Mouse (Mus musculus) spleen, adult 2 months (tissue): ENCODE results near the gene Flywch2.

ENCODE experiments used
- CTCF ChIP-seq: fragments of 200-500 bp; IDR thresholded peaks from 2 replicates; pipeline ENCODE4 v1.5.1; 2011; ENCODE audit warnings: mild to moderate bottlenecking, inconsistent platforms; ENCODE audit not compliant: insufficient read depth, insufficient read length, insufficient replicate concordance; ENCODE audit errors: extremely low read depth
- POLR2A ChIP-seq: fragments of 200-500 bp; IDR thresholded peaks from 2 replicates; pipeline ENCODE4 v1.6.1; 2011; ENCODE audit warnings: low read depth, low read length, inconsistent platforms

DNA sequence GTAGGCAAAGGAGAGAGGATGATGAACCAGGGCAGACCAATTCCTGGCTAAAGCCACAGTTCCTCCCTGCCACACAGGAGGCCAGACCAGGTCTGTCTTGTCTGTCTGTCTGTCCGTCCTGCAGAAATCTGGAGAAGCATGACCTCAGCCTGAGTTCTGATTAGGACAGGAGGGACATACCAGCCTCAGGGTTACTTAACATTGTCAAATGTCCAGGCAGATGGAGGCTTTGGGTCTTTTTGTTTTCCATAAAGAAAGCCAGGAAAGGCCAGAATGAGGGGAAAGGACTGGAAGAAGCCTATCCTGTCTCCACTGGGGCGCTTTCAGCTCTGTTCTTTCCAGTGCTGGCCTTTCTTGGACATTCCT is 47.1 kb downstream of the Flywch2 start:
- TF ChIP-seq POLR2A (no peak), CTCF (no peak)
